Mouse (Mus musculus) embryonic fibroblast, embryonic 13.5 days (primary cell): ENCODE results near the gene Hist1h2bg.

ENCODE experiments used
- CTCF ChIP-seq: IDR thresholded peaks from 2 replicates; pipeline ENCODE4 v1.5.1; 2011; ENCODE audit warnings: mild to moderate bottlenecking, control low read depth, low read length, moderate library complexity, borderline replicate concordance; ENCODE audit not compliant: insufficient read depth
- POLR2A ChIP-seq: IDR thresholded peaks from 2 replicates; pipeline ENCODE4 v1.6.1; 2011; ENCODE audit warnings: low read depth, mild to moderate bottlenecking, control low read depth, low read length, moderate library complexity

- no peak for TF ChIP-seq CTCF
- TF ChIP-seq POLR2A, result peak; percentile 96
Measured at GRCm38 (mm10) chr13:23543965-23544786, 27.0 kb upstream of the Hist1h2bg start, which contains the start of gene Hist1h3f.
